In genomic region chr13:97459106-97459505, GRCm38 (mm10) we compare ENCODE assay signal across 24 mouse cellular contexts.
"Had no signal": no experiment of that assay in that cellular context is flagged by ENCODE, and none has a peak within 500 bp of the region (broad histone marks: within the 10 kb centered on the region; RNA-seq: fewer than 3 reads in every experiment).

No protein-coding gene starts in this region.

- ATAC-seq: hindbrain, embryonic 16.5 days; inflammation-experienced regulatory T-cells, adult 6 months; intestine, embryonic 15.5 days; intestine, postnatal 0 days had no signal

- H3K9me3 ChIP-seq: heart, embryonic 10.5 days; heart, embryonic 12.5 days; hindbrain, embryonic 10.5 days; hindbrain, embryonic 12.5 days; intestine, embryonic 15.5 days; limb, embryonic 10.5 days; limb, embryonic 12.5 days had no signal

- DNase-seq: gastrocnemius, postnatal 25 days; heart, adult 18-20 months; heart, postnatal 10 days; heart, postnatal 4 days; kidney, adult 18-20 months; kidney, adult 8-10 months; kidney, postnatal 10 days; kidney, postnatal 25 days; kidney, postnatal 4 days; liver had no signal

- H3K36me3 ChIP-seq: heart, embryonic 10.5 days; heart, embryonic 12.5 days; hindbrain, embryonic 10.5 days; hindbrain, embryonic 12.5 days; intestine, embryonic 15.5 days; limb, embryonic 10.5 days; limb, embryonic 12.5 days had no signal

- H3K27ac ChIP-seq: heart, embryonic 10.5 days; hindbrain, embryonic 10.5 days; hindbrain, embryonic 12.5 days; hindbrain, embryonic 14.5 days; intestine, embryonic 15.5 days; layer of hippocampus, adult 2 months; limb, embryonic 10.5 days; limb, embryonic 12.5 days; liver, embryonic 14.5 days had no signal

- H3K9ac ChIP-seq: heart, embryonic 12.5 days; hindbrain, embryonic 12.5 days; hindbrain, embryonic 14.5 days; intestine, embryonic 15.5 days; limb, embryonic 12.5 days; liver, embryonic 14.5 days had no signal

- H3K4me2 ChIP-seq: heart, embryonic 12.5 days; hindbrain, embryonic 12.5 days; hindbrain, embryonic 14.5 days; intestine, embryonic 15.5 days; limb, embryonic 12.5 days; liver, embryonic 11.5 days had no signal

- H3K27me3 ChIP-seq: heart, embryonic 12.5 days; hindbrain, embryonic 12.5 days; intestine, embryonic 15.5 days had no signal

- H3K4me3 ChIP-seq: heart, embryonic 10.5 days; heart, embryonic 12.5 days; hindbrain, embryonic 10.5 days; hindbrain, embryonic 12.5 days; intestine, embryonic 15.5 days; layer of hippocampus, adult 2 months; limb, embryonic 10.5 days; limb, embryonic 12.5 days had no signal
